Mouse (Mus musculus): ENCODE measurements around the gene Rad54l2. TPM values are rescaled to one million over a fixed set of nuclear protein-coding genes. Genes with fewer than 3 reads are reported as not detected.

Rad54l2 gene
- polyA plus RNA-seq, 1 experiment = 8.0 TPM

DNA sequence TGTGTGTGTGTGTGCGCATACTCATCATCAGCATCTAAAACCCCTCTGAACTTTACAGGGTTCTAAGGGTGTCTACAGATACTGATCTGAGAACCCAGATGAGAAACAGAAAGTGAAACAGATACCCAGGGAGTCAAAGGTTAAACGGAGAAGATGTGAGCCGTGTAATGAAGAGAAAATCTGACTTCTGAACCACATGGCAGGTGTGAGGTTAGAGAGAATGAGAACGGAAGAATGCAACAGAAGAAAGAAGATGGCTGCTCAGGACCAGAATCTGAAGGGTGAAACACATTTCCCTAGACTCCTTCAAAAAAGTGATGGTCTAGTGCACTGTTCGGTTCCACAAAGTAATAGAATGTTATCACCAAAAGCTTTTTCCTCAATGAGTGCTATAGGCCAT, 36.9 kb downstream of the Rad54l2 start:
- Histone ChIP-seq H3K79me2 (ENCODE audit: control insufficient read depth, insufficient read depth) (peaks cover 16% of the 10 kb centered on the region), H3K4me3 (ENCODE audit: insufficient read depth, poor library complexity, severe bottlenecking) (no peak overlapping the region), H3K36me3 (ENCODE audit: control insufficient read depth, insufficient read depth) (peaks cover 3% of the 10 kb centered on the region), H3ac (ENCODE audit: control insufficient read depth, insufficient read length, low read depth) (no peak overlapping the region), H3K27me3 (ENCODE audit: control insufficient read depth, insufficient read depth, insufficient read length) (no peaks in the 10 kb centered on the region), H3K79me3 (ENCODE audit: low read depth) (peaks cover 2% of the 10 kb centered on the region)
- TF ChIP-seq USF1 (IDR thresholded peaks at IDR 0.05; ENCODE audit: low read depth) (no peak), MYOD1 (IDR thresholded peaks at IDR 0.05; ENCODE audit: control insufficient read depth, insufficient read length, low read depth) (no peak), CEBPB (IDR thresholded peaks at IDR 0.05; ENCODE audit: low read depth) (no peak), MAX (IDR thresholded peaks at IDR 0.05) (no peak)

DNA sequence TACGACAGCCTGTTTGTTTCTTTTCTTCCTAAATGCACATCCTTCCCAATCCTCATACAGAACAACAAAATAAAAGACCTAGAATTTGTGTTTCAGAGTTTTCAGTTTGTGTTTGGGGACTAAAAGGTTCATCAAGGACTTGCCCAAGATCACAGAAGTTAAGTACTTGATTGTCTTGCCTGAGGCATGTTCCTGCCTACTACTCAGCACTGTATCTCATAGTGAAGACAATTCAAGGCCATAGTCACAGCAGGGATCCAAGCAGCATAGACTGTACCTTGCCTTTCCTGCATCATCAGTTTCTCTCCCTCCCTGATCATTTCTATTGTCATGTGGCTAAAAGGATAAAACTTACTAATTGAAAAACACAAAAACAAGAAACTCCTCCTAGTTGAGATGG, 49.0 kb downstream of the Rad54l2 start:
- TF ChIP-seq MYOG (IDR thresholded peaks at IDR 0.05; ENCODE audit: control insufficient read depth, extremely low read depth, insufficient read length) (no peak), MYOD1 (IDR thresholded peaks at IDR 0.05; ENCODE audit: control insufficient read depth, insufficient read length, low read depth) (no peak), FOSL1 (IDR thresholded peaks at IDR 0.05; ENCODE audit: insufficient read depth, low read length, poor library complexity, severe bottlenecking) (no peak), USF1 (IDR thresholded peaks at IDR 0.05; ENCODE audit: low read depth) (no peak), CEBPB (IDR thresholded peaks at IDR 0.05; ENCODE audit: low read depth) (no peak), MAX (IDR thresholded peaks at IDR 0.05) (no peak), CTCF (IDR thresholded peaks at IDR 0.05; ENCODE audit: control insufficient read depth, insufficient read depth, insufficient read length) (no peak)
- Histone ChIP-seq H3K79me3 (ENCODE audit: low read depth) (peaks cover 3% of the 10 kb centered on the region), H3K4me3 (ENCODE audit: insufficient read depth, poor library complexity, severe bottlenecking) (no peak overlapping the region), H3K79me2 (ENCODE audit: control insufficient read depth, insufficient read depth) (no peaks in the 10 kb centered on the region), H3K27me3 (ENCODE audit: control insufficient read depth, insufficient read depth, insufficient read length) (no peaks in the 10 kb centered on the region), H3K36me3 (ENCODE audit: control insufficient read depth, insufficient read depth) (no peaks in the 10 kb centered on the region), H3ac (ENCODE audit: control insufficient read depth, insufficient read length, low read depth) (no peak overlapping the region)

DNA sequence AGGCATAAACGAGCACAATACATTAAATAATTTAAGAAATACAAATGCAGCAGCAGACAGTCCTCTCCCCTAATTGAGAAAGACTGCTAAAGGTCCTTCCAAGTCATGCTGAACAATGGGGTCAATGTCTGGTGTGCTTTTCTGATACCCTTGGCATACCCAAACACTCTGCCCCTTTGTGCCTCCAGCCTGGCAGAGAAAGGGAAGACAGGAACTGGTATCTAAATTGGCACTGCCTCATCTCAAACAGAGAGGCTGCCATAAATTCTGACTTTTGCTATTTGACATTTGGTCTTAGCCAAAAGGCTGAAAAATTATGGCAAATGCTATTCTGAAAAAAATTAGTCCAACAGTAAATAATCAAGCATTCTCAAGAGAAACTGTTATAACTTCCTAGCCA, 49.9 kb downstream of the Rad54l2 start:
- Histone ChIP-seq H3K79me3 (ENCODE audit: low read depth) (peaks cover 3% of the 10 kb centered on the region), H3K79me2 (ENCODE audit: control insufficient read depth, insufficient read depth) (no peaks in the 10 kb centered on the region), H3ac (ENCODE audit: control insufficient read depth, insufficient read length, low read depth) (no peak overlapping the region), H3K4me3 (ENCODE audit: insufficient read depth, poor library complexity, severe bottlenecking) (no peak overlapping the region), H3K27me3 (ENCODE audit: control insufficient read depth, insufficient read depth, insufficient read length) (no peaks in the 10 kb centered on the region), H3K36me3 (ENCODE audit: control insufficient read depth, insufficient read depth) (no peaks in the 10 kb centered on the region)
- TF ChIP-seq MYOG (IDR thresholded peaks at IDR 0.05; ENCODE audit: control insufficient read depth, extremely low read depth, insufficient read length) (no peak), MYOD1 (IDR thresholded peaks at IDR 0.05; ENCODE audit: control insufficient read depth, insufficient read length, low read depth) (no peak), FOSL1 (IDR thresholded peaks at IDR 0.05; ENCODE audit: insufficient read depth, low read length, poor library complexity, severe bottlenecking) (no peak), USF1 (IDR thresholded peaks at IDR 0.05; ENCODE audit: low read depth) (no peak), CEBPB (IDR thresholded peaks at IDR 0.05; ENCODE audit: low read depth) (no peak), CTCF (IDR thresholded peaks at IDR 0.05; ENCODE audit: control insufficient read depth, insufficient read depth, insufficient read length) (no peak), MAX (IDR thresholded peaks at IDR 0.05) (no peak)

DNA sequence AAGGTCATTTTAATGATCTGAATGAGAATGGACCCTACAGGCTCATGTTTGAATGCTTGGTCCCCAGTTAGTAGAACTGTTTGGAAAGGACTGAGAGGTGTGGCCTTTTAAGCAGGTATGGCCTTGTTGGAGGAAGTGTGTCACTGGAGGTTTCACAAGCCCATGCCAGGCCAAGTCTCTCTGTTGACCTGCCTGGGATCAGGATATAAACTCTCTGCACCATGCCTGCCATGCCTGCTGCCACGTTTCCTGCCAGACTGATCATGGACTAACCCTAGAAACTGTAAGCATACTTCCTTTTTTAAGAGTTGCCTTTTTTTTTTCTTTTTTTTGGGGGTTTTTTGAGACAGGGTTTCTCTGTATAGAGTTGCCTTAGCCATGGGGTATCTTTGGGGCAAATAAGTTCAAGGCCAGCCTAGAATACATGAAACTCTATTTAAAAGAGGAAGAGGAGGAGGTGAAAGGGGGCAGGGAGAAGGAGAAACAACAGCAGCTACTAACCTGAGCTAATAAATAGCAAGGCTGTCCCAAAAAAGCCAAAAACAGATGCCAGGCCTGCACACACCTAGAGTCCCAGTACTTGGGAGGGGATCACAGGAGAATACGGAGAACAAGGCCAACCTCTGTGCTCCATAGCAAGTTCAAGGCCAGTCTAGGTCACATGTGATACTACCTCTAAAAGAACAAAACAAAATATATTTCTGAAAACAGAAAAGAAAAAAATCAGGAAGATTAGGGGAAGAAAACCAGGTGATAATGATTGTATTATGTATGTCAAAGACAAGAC, 50.6 kb downstream of the Rad54l2 start:
- H3K79me3 ChIP-seq (ENCODE audit: low read depth) = peaks cover 5% of the 10 kb centered on the region
- no peaks in the 10 kb centered on the region for H3K27me3 ChIP-seq (ENCODE audit: control insufficient read depth, insufficient read depth, insufficient read length)
- no peaks in the 10 kb centered on the region for H3K79me2 ChIP-seq (ENCODE audit: control insufficient read depth, insufficient read depth)
- no peak for TF ChIP-seq MYOG (IDR thresholded peaks at IDR 0.05; ENCODE audit: control insufficient read depth, extremely low read depth, insufficient read length)
- no peak for TF ChIP-seq FOSL1 (IDR thresholded peaks at IDR 0.05; ENCODE audit: insufficient read depth, low read length, poor library complexity, severe bottlenecking)
- no peak for TF ChIP-seq CEBPB (IDR thresholded peaks at IDR 0.05; ENCODE audit: low read depth)
- no peak for TF ChIP-seq CTCF (IDR thresholded peaks at IDR 0.05; ENCODE audit: control insufficient read depth, insufficient read depth, insufficient read length)
- TF ChIP-seq MYOD1 (IDR thresholded peaks at IDR 0.05; ENCODE audit: control insufficient read depth, insufficient read length, low read depth) = no peak
- no peak for TF ChIP-seq USF1 (IDR thresholded peaks at IDR 0.05; ENCODE audit: low read depth)
- TF ChIP-seq MAX (IDR thresholded peaks at IDR 0.05) = no peak
- H3K36me3 ChIP-seq (ENCODE audit: control insufficient read depth, insufficient read depth) = no peaks in the 10 kb centered on the region
- H3K4me3 ChIP-seq (ENCODE audit: insufficient read depth, poor library complexity, severe bottlenecking) = no peak overlapping the region
- no peak overlapping the region for H3ac ChIP-seq (ENCODE audit: control insufficient read depth, insufficient read length, low read depth)

DNA sequence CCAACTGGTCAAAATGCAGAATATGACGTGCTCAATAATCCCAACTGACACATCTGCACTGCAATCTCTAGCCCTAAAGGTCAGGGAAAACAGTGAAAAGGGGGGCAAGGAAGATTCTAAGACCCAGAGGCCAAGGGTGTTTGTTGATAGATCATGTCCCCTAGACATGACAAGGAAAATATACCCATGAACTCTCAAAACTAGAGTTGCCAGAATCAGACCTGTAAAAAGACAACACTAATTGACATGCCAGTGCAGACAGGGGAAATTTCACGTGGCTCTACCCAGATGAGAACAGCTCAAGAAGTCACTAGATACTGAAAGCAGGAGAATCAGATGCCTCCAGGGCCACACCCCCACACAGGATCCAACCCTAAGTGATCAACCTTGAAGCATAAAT, 55.3 kb downstream of the Rad54l2 start:
- H3K79me2 ChIP-seq (ENCODE audit: control insufficient read depth, insufficient read depth) = peaks cover 24% of the 10 kb centered on the region
- H3K36me3 ChIP-seq (ENCODE audit: control insufficient read depth, insufficient read depth) = no peaks in the 10 kb centered on the region
- H3K4me3 ChIP-seq (ENCODE audit: insufficient read depth, poor library complexity, severe bottlenecking) = no peak overlapping the region

More for the DNA sequence above, 55.3 kb downstream of the Rad54l2 start:
- no peak overlapping the region for H3ac ChIP-seq (ENCODE audit: control insufficient read depth, insufficient read length, low read depth)
- H3K27me3 ChIP-seq (ENCODE audit: control insufficient read depth, insufficient read depth, insufficient read length) = no peaks in the 10 kb centered on the region
- H3K79me3 ChIP-seq (ENCODE audit: low read depth) = peaks cover 4% of the 10 kb centered on the region
- TF ChIP-seq USF1 (IDR thresholded peaks at IDR 0.05; ENCODE audit: low read depth) = no peak
- TF ChIP-seq MYOD1 (IDR thresholded peaks at IDR 0.05; ENCODE audit: control insufficient read depth, insufficient read length, low read depth) = no peak
- no peak for TF ChIP-seq MYOG (IDR thresholded peaks at IDR 0.05; ENCODE audit: control insufficient read depth, extremely low read depth, insufficient read length)
- no peak for TF ChIP-seq MAX (IDR thresholded peaks at IDR 0.05)
- no peak for TF ChIP-seq FOSL1 (IDR thresholded peaks at IDR 0.05; ENCODE audit: insufficient read depth, low read length, poor library complexity, severe bottlenecking)
- no peak for TF ChIP-seq CEBPB (IDR thresholded peaks at IDR 0.05; ENCODE audit: low read depth)
- TF ChIP-seq CTCF (IDR thresholded peaks at IDR 0.05; ENCODE audit: control insufficient read depth, insufficient read depth, insufficient read length) = no peak
